Mouse (Mus musculus): ENCODE measurements at regions not wholly inside any gene's neighbourhood (a gene's known extent, or its start where the extent isn't known, plus 50 kb on each side); places are given as distances from the start of the nearest gene placed in this dataset.
A peak's percentile ranks its signal among the peaks of the same experiment; 100 is the strongest.

GRCm38 (mm10) chr3:149353958-149354357, 363.6 kb upstream of the Adgrl2 start:
- Histone ChIP-seq H3K4me3 (no peak overlapping the region), H3K36me3 (ENCODE audit: control insufficient read depth, insufficient read depth, low read length) (peaks cover 2% of the 10 kb centered on the region; the same call in 1 of the 2 replicates), H3K9ac (ENCODE audit: low read depth, low read length) (no peak overlapping the region), H3K4me1 (ENCODE audit: control insufficient read depth, insufficient read depth, low read length) (peaks cover 4% of the 10 kb centered on the region; the same call in 1 of the 2 replicates), H3K27me3 (ENCODE audit: control insufficient read depth, insufficient read depth, low read length) (no peaks in the 10 kb centered on the region), H3K27ac (peak overlapping the region; percentile 73), H3K79me2 (replicated peaks; ENCODE audit: control insufficient read depth, insufficient read depth, low read length) (no peaks in the 10 kb centered on the region)
- WGBS = 61% methylated on average over 5 of the region's 5 CpGs
- DNase-seq = peak in 1 of 2 experiments; percentile 57
- intact Hi-C loops (cut with DNase I) = loop anchor here (2.0 to 10.0 kb wide), 2 partner anchors 91 to 151 kb away; no protein-coding TSS in a partner anchor
- no peak for TF ChIP-seq CTCF (IDR thresholded peaks at IDR 0.05)
- no peak for TF ChIP-seq EP300 (IDR thresholded peaks at IDR 0.05; ENCODE audit: insufficient read depth, low read depth, low read length)
- TF ChIP-seq POLR2A (IDR thresholded peaks at IDR 0.05; ENCODE audit: insufficient read depth, low read depth, low read length) = no peak

- DNase-seq = no peak
- peak overlapping the region; percentile 66 for H3K27ac ChIP-seq
- 37% methylated on average over 6 of the region's 6 CpGs for WGBS
- no peak for TF ChIP-seq CTCF (IDR thresholded peaks at IDR 0.05)
- TF ChIP-seq EP300 (IDR thresholded peaks at IDR 0.05; ENCODE audit: insufficient read depth, low read depth, low read length) = no peak
- TF ChIP-seq POLR2A (IDR thresholded peaks at IDR 0.05; ENCODE audit: insufficient read depth, low read depth, low read length) = no peak
- H3K4me3 ChIP-seq = no peak overlapping the region
- intact Hi-C loops (cut with DNase I) = loop anchor here (2.0 to 10.0 kb wide), 2 partner anchors 92 to 152 kb away; no protein-coding TSS in a partner anchor
- peaks cover 14% of the 10 kb centered on the region for H3K36me3 ChIP-seq (ENCODE audit: control insufficient read depth, insufficient read depth, low read length)
- H3K9ac ChIP-seq (ENCODE audit: low read depth, low read length) = no peak overlapping the region
- no peaks in the 10 kb centered on the region for H3K27me3 ChIP-seq (ENCODE audit: control insufficient read depth, insufficient read depth, low read length)
- peaks cover 4% of the 10 kb centered on the region for H3K4me1 ChIP-seq (ENCODE audit: control insufficient read depth, insufficient read depth, low read length)
- no peaks in the 10 kb centered on the region for H3K79me2 ChIP-seq (replicated peaks; ENCODE audit: control insufficient read depth, insufficient read depth, low read length)
These were observed 362.2 kb upstream of the Adgrl2 start for GRCm38 (mm10) chr3:149352546-149352945.

- Histone ChIP-seq H3K4me3 (no peak overlapping the region), H3K4me1 (ENCODE audit: control insufficient read depth, insufficient read depth, low read length) (peaks cover 6% of the 10 kb centered on the region), H3K36me3 (ENCODE audit: control insufficient read depth, insufficient read depth, low read length) (peaks cover 19% of the 10 kb centered on the region), H3K79me2 (replicated peaks; ENCODE audit: control insufficient read depth, insufficient read depth, low read length) (no peaks in the 10 kb centered on the region), H3K27me3 (ENCODE audit: control insufficient read depth, insufficient read depth, low read length) (no peaks in the 10 kb centered on the region), H3K9ac (ENCODE audit: low read depth, low read length) (no peak overlapping the region), H3K27ac (no peak overlapping the region; the same call in 1 of the 2 replicates)
- no peak for DNase-seq
- intact Hi-C loops (cut with DNase I) = loop anchor here (1.0 to 10.0 kb wide), 7 partner anchors 19 to 462 kb away; partner anchors contain the start of gene Adgrl2
- WGBS = 52% methylated on average over 6 of the region's 6 CpGs
- TF ChIP-seq POLR2A (IDR thresholded peaks at IDR 0.05; ENCODE audit: insufficient read depth, low read depth, low read length) = no peak
- TF ChIP-seq CTCF (IDR thresholded peaks at IDR 0.05) = no peak; the same call in 1 of the 2 replicates
- no peak for TF ChIP-seq EP300 (IDR thresholded peaks at IDR 0.05; ENCODE audit: insufficient read depth, low read depth, low read length)
These were observed 359.4 kb upstream of the Adgrl2 start for GRCm38 (mm10) chr3:149349731-149350130.

DNA sequence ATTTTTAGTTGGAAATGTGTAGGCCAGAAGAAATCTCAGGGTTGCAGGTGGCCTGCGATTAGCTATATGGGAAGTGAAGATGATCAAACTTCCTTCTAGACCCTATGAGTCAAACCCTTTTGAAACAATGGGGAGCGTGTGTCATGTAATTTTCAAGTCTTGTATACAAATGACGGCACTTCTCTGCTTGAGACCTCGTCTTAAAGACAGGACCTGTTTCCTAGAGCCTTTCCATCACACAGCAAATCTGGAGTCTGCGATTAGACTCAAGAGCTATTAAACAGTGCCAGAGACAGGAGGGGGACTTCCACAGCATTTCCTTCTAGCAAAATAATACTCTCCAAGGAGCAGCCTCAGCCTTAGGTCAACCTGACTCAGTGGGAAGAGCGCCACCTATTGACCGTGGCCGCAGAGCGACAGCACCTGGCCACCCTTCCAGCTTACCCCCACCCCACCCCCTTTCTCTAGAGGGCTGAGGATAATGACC, 358.9 kb upstream of the Adgrl2 start:
- Histone ChIP-seq H3K79me2 (replicated peaks; ENCODE audit: control insufficient read depth, insufficient read depth, low read length) (no peaks in the 10 kb centered on the region), H3K27ac (peak overlapping the region; percentile 68), H3K4me1 (ENCODE audit: control insufficient read depth, insufficient read depth, low read length) (peaks cover 6% of the 10 kb centered on the region), H3K9ac (ENCODE audit: low read depth, low read length) (no peak overlapping the region), H3K27me3 (ENCODE audit: control insufficient read depth, insufficient read depth, low read length) (no peaks in the 10 kb centered on the region), H3K36me3 (ENCODE audit: control insufficient read depth, insufficient read depth, low read length) (peaks cover 19% of the 10 kb centered on the region), H3K4me3 (no peak overlapping the region)
- TF ChIP-seq CTCF (IDR thresholded peaks at IDR 0.05) = peak; percentile 98
- peak; percentile 93 for TF ChIP-seq EP300 (IDR thresholded peaks at IDR 0.05; ENCODE audit: insufficient read depth, low read depth, low read length)
- no peak for TF ChIP-seq POLR2A (IDR thresholded peaks at IDR 0.05; ENCODE audit: insufficient read depth, low read depth, low read length)
- 25% methylated on average over 9 of the region's 9 CpGs for WGBS
- intact Hi-C loops (cut with DNase I) = loop anchor here (1.0 to 5.0 kb wide), 6 partner anchors 18 to 462 kb away; partner anchors contain the start of gene Adgrl2
- peak; percentile 78 to 79 for DNase-seq

DNA sequence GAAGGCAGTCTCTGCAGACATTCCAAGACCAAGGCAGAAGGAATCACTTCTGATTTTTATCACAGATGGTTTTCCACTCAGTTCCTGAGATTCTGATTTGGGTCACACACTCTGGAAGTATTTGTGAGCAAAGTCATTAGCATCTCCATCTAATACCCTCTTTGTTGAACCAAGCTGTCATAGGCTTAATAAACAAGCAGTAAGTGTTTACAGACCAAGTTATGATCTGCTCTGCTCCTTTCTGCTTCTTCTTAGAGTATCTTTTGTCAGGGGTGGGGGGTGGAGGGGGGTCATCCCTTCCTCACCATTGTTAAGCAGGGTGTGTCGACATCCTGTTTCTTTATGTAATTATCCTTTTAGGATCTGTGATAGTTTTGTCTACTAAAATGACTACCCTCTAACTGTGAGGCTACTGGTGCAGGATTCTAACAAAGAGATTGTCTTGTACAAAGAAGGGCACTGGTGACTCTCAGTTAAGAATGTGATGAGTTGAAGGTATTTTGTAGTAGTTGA, 358.2 kb upstream of the Adgrl2 start:
- intact Hi-C loops (cut with DNase I) = loop anchor here (2.0 to 5.0 kb wide), 5 partner anchors 18 to 461 kb away; no protein-coding TSS in a partner anchor
- DNase-seq = no peak

More for the DNA sequence above, 358.2 kb upstream of the Adgrl2 start:
- 49% methylated on average over 1 of the region's 1 CpGs for WGBS
- Histone ChIP-seq H3K36me3 (ENCODE audit: control insufficient read depth, insufficient read depth, low read length) (peaks cover 19% of the 10 kb centered on the region), H3K4me1 (ENCODE audit: control insufficient read depth, insufficient read depth, low read length) (peaks cover 5% of the 10 kb centered on the region), H3K27ac (peak overlapping the region; percentile 68), H3K4me3 (no peak overlapping the region), H3K79me2 (replicated peaks; ENCODE audit: control insufficient read depth, insufficient read depth, low read length) (no peaks in the 10 kb centered on the region), H3K27me3 (ENCODE audit: control insufficient read depth, insufficient read depth, low read length) (no peaks in the 10 kb centered on the region), H3K9ac (ENCODE audit: low read depth, low read length) (no peak overlapping the region)
- TF ChIP-seq EP300 (IDR thresholded peaks at IDR 0.05; ENCODE audit: insufficient read depth, low read depth, low read length) (0 out of 2 replicates have a peak, but pooled peaks have one; percentile 28), CTCF (IDR thresholded peaks at IDR 0.05) (no peak), POLR2A (IDR thresholded peaks at IDR 0.05; ENCODE audit: insufficient read depth, low read depth, low read length) (no peak)
